8 mouse cellular contexts compared by ENCODE assay signal in the genomic region with DNA sequence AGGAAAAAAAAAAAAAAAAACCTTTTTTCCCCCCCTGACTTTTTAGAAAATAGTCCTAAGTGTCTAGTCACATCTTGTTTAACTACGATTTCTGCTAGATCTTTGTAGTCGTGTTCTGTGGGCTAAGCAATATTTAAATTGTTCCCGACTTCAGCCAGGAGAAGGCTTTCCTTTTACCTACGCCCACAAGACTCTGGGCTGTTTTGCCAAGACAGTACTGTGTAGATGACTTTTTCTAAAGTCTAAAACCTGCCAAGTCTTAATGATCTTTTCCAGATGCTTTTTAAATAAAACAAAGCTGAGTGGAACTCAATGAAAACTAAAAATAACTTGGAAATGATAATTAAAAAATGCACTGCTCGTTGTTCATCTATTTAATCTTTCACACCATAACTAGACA. TPM values are rescaled to one million over a fixed set of nuclear protein-coding genes. Genes with fewer than 3 reads are reported as not detected.
DNase-seq lines count a peak whose midpoint lies in the region; ATAC-seq lines count a peak whose summit lies in the region.

No protein-coding gene starts in this region.

- H3K4me1 ChIP-seq in heart, embryonic 12.5 days (replicated peaks): no peaks in the 10 kb centered on the region
- H3K4me1 ChIP-seq in midbrain, embryonic 10.5 days: peaks cover 57% of the 10 kb centered on the region

- H3K9ac ChIP-seq in heart, embryonic 12.5 days: no peak overlapping the region

- H3K27me3 ChIP-seq in heart, embryonic 12.5 days (replicated peaks): no peaks in the 10 kb centered on the region
- no peaks in the 10 kb centered on the region for H3K27me3 ChIP-seq in midbrain, embryonic 10.5 days (ENCODE audit: low read depth, poor library complexity, severe bottlenecking)

- no peak overlapping the region for H3K27ac ChIP-seq in heart, embryonic 12.5 days (ENCODE audit: poor library complexity, severe bottlenecking)
- H3K27ac ChIP-seq in midbrain, embryonic 10.5 days (replicated peaks): peak overlapping the region; percentile 80

- no peak for ATAC-seq in heart, embryonic 12.5 days (ENCODE audit: insufficient number of reproducible peaks, low FRiP score)

- DNase-seq in heart, adult 18-20 months: no peak
- peak; percentile 23 to 30 for DNase-seq in right cerebral cortex, adult 2 months (ENCODE audit: low spot score in 2 of 2)
- DNase-seq in right cerebral cortex, postnatal 10 days (ENCODE audit: low spot score in 2 of 2): no peak
- no peak for DNase-seq in midbrain, embryonic 10.5 days (ENCODE audit: low spot score)
- DNase-seq in frontal cortex, postnatal 10 days (ENCODE audit: low spot score in 2 of 2): no peak
- DNase-seq in retina, embryonic 14.5 days (ENCODE audit: low spot score): no peak
- no peak for DNase-seq in adrenal gland, adult 8-10 months

- H3K4me2 ChIP-seq in heart, embryonic 12.5 days: peak overlapping the region; percentile 39

- H3K4me3 ChIP-seq in heart, embryonic 12.5 days: no peak overlapping the region
- H3K4me3 ChIP-seq in midbrain, embryonic 10.5 days: peak overlapping the region; percentile 56

- WGBS in heart, embryonic 12.5 days: 34% methylated on average over 5 of the region's 5 CpGs
- 13% methylated on average over 5 of the region's 5 CpGs for WGBS in midbrain, embryonic 10.5 days

- no peaks in the 10 kb centered on the region for H3K9me3 ChIP-seq in heart, embryonic 12.5 days (replicated peaks)
- H3K9me3 ChIP-seq in midbrain, embryonic 10.5 days (replicated peaks): no peaks in the 10 kb centered on the region

- H3K36me3 ChIP-seq in heart, embryonic 12.5 days: no peaks in the 10 kb centered on the region
- peaks cover 5% of the 10 kb centered on the region; the same call in 1 of the 2 replicates for H3K36me3 ChIP-seq in midbrain, embryonic 10.5 days

RNA-seq across cellular contexts. Expression of a gene that starts 0.6 kb away (rescaled TPM):
- 4.5 TPM in 2 replicates for polyA plus RNA-seq in heart, embryonic 12.5 days (2016; fragmentation: Nextera tagmentation; extraction: Ambion mirVana)
- total RNA-seq in heart, adult 18-20 months (2021): 1 to 10 TPM; 6.8 to 6.9 TPM
- 82.7 and 96.2 TPM in 2 replicates for polyA plus RNA-seq in midbrain, embryonic 10.5 days (2016; fragmentation: Nextera tagmentation; extraction: Ambion mirVana)
- total RNA-seq in adrenal gland, adult 8-10 months (2022): 10 to 100 TPM in 3 of 4 experiments, 1 to 10 TPM in 1; 7.9 to 11.3 (median 10.1) TPM

RNA-seq across cellular contexts. Expression of a gene that starts 28.9 kb away (rescaled TPM):
- polyA plus RNA-seq in heart, embryonic 12.5 days (2016; fragmentation: Nextera tagmentation; extraction: Ambion mirVana): 22.5 and 23.4 TPM in 2 replicates
- 10 to 100 TPM; 16.2 to 16.5 TPM for total RNA-seq in heart, adult 18-20 months (2021)
- polyA plus RNA-seq in midbrain, embryonic 10.5 days (2016; fragmentation: Nextera tagmentation; extraction: Ambion mirVana): 28.5 and 28.7 TPM in 2 replicates
- total RNA-seq in adrenal gland, adult 8-10 months (2022): 10 to 100 TPM; 47.5 to 55.7 (median 51.9) TPM

Comparison
In these comparisons a context has a peak if more than half of its experiments do, and no peak if none do; other contexts are left out.
1. DNase-seq: peak in right cerebral cortex, adult 2 months (2 of 2); none in heart, adult 18-20 months (0 of 2), right cerebral cortex, postnatal 10 days (0 of 2), midbrain, embryonic 10.5 days (single experiment), frontal cortex, postnatal 10 days (0 of 2), retina, embryonic 14.5 days (single experiment) and adrenal gland, adult 8-10 months (single experiment).